Mouse (Mus musculus) myocyte (in vitro differentiated cells): Measurements from ENCODE around the gene Snx20.

Experiments
- CEBPB ChIP-seq: IDR thresholded peaks from 2 replicates; pipeline ENCODE4 v1.6.1; 2011; ENCODE audit warnings: mild to moderate bottlenecking, moderate library complexity; ENCODE audit not compliant: poor library complexity, insufficient read depth, severe bottlenecking
- E2F4 ChIP-seq: IDR thresholded peaks from one replicate; pipeline ENCODE4 v1.6.1; 2011; ENCODE audit warnings: mild to moderate bottlenecking, control low read depth, moderate library complexity; ENCODE audit not compliant: insufficient read depth
- MAX ChIP-seq: IDR thresholded peaks from one replicate; pipeline ENCODE4 v1.6.1; 2011; ENCODE audit warnings: low read depth, mild to moderate bottlenecking, control low read depth
- POLR2AphosphoS2 ChIP-seq: IDR thresholded peaks from one replicate; pipeline ENCODE4 v1.6.1; 2011; ENCODE audit warnings: low read depth, control low read depth; ENCODE audit not compliant: insufficient read length
- SRF ChIP-seq: IDR thresholded peaks from one replicate; pipeline ENCODE4 v1.6.1; 2011; ENCODE audit warnings: low read depth; ENCODE audit not compliant: control insufficient read depth, insufficient read length
- USF1 ChIP-seq: IDR thresholded peaks from one replicate; pipeline ENCODE4 v1.6.1; 2011; ENCODE audit warnings: low read depth, mild to moderate bottlenecking, control low read depth, moderate library complexity

DNA sequence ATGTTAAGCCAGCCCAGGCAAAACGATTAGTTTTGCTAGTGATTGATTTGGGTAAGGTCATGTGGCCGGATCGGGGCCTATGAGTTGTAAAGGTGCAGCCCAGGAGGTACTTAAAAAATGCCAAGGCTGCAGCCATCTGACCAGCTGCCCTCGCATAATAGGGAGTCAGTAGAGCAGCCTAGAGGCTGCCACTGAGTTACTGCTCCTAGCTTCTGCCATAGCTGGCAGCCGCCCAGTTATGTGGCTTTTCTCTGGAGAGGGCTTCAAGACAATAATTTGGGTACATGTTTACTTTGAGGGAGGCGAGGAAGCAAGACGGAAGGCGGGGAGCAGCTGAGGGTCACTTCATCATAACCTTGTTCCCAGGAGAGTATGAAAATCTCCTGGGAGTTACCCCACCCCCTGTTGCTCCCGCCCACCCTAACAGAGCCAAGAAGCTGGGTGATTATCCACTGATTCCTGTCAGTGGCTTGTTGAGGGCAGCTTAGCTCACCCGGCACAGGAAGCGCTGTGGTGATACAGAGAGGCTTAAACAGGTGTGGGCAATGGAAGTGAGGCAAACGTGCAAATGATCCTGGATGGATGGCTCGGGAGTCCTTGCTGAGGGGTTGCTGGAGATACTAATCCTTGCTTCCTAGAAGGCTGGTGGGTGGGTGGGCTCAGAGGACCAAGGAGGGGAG lies 30.4 kb downstream of the Snx20 start:
- TF ChIP-seq SRF = no peak
- TF ChIP-seq CEBPB = no peak
- no peak for TF ChIP-seq USF1
- TF ChIP-seq POLR2AphosphoS2 = no peak
- no peak for TF ChIP-seq MAX
- TF ChIP-seq E2F4 = no peak
